Mouse (Mus musculus) spleen, adult 18-20 months (tissue): ENCODE results near the gene Olfr1044.
"Not testable (repeated sequence)": the region's sequence is repeated elsewhere in the genome, so short reads cannot be mapped to it uniquely, and the experiment has no call there.

Experiments used
- DNase-seq, 2 experiments: peaks; one replicate each; pipeline ENCODE4 v3.0.0; 2022; ENCODE audit warnings: mixed read lengths in 2 of 2

The Olfr1044 gene

GRCm38 (mm10) chr2:86177720-86178119 is at the start of gene Olfr1044:
Olfr1044 (minus strand) TSS chr2:86177820.
- DNase-seq, result no peak

DNA sequence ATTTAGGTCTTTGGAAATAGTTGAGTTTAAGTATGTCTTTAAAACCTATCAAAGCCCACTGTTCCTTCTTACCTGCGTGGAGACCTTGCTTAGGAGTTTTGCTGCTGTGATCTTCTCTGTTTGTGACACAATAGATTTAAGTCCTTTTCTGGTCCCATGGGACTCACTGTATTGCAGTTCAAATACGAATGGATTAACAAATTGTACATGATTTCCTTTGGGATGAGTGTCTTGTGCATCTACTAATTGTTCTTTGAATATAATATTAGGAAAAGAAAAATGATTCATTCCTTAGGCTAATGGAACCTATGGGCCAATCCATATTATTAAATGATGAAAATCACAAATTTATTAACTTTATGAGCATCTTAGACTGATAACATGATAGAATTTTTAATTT is 41.6 kb upstream of the Olfr1044 start, which contains the start of gene Olfr1046:
Olfr1046 (minus strand) TSS at position 101 of the 400 bp plus-strand sequence.
- no peak for DNase-seq

GRCm38 (mm10) chr2:86202909-86203308 is 25.3 kb upstream of the Olfr1044 start, which contains the start of gene Olfr1045:
Olfr1045 (minus strand) TSS chr2:86203009.
- DNase-seq, result no peak

GRCm38 (mm10) chr2:86195863-86196262 is 18.2 kb upstream of the Olfr1044 start:
- no peak for DNase-seq

GRCm38 (mm10) chr2:86185583-86185982 is 8.0 kb upstream of the Olfr1044 start, which contains the start of gene Olfr52:
Olfr52 (minus strand) TSS chr2:86185683.
- no peak for DNase-seq

- no peak for DNase-seq
Measured at GRCm38 (mm10) chr2:86179950-86180349, 2.3 kb upstream of the Olfr1044 start.

DNA sequence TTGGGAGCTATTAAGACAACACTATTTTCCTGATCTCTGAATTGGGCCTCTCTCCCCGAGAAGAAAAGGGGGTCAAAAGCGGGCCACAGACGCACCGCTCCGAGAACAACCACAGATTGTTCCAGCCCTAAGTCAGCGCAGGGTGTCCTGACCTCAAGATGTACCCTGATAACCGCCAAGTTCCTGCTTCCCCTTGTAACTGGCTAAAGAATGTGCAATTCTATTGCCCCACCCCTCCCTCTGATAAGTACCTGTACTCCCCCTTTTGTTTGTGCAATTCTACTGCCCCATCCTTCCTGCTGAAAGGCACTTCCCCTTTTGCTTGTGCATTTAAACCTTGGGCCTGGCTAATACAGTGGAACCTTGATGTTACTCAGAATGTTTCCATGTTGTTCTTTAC is 2.2 kb downstream of the Olfr1044 start:
- not testable (repeated sequence) for DNase-seq

GRCm38 (mm10) chr2:86167422-86167821 is 10.2 kb downstream of the Olfr1044 start, which contains the start of gene Olfr1043:
Olfr1043 (minus strand) TSS chr2:86167522.
- DNase-seq, result no peak

DNA sequence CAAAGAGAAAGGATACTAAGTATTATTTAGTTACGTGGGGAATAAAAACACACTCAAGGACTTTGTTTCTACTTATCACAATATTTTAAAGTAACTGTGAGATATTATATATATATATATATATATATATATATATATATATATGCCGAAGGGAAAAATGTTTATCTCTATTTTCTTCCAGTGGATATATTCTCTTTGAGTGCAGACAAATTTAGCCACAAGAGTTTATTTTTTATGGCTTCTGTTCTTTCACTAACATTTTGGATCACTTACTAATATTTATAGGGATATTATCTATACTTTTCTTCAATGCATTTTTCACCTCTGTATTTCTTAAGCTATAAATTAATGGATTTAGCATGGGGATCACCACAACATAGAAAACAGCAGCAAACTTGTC is 15.9 kb downstream of the Olfr1044 start, which contains the start of gene Olfr1042:
Olfr1042 (minus strand) TSS at position 101 of the 400 bp plus-strand sequence.
- DNase-seq, result no peak

GRCm38 (mm10) chr2:86146632-86147031 is 31.0 kb downstream of the Olfr1044 start, which contains the start of gene Olfr1040:
Olfr1040 (minus strand) TSS chr2:86146732.
- DNase-seq, result no peak

GRCm38 (mm10) chr2:86135828-86136227 is 41.8 kb downstream of the Olfr1044 start, which contains the start of gene Olfr1039:
Olfr1039 (minus strand) TSS chr2:86135928.
- no peak for DNase-seq
